Mouse (Mus musculus): ENCODE results near the gene Olfm2.
A peak's percentile ranks its signal among the peaks of the same experiment; 100 is the strongest.

GRCm38 (mm10) chr9:20642896-20643466 lies 103.2 kb downstream of the Olfm2 start:
- TF ChIP-seq CTCF (IDR thresholded peaks at IDR 0.05; ENCODE audit: low read depth) (no peak; the same call in 1 of the 2 replicates), EP300 (IDR thresholded peaks at IDR 0.05; ENCODE audit: low read depth) (0 out of 2 replicates have a peak, but pooled peaks have one; percentile 12)

Data from liver, postnatal 0 days (tissue).